Mouse (Mus musculus) urinary bladder, postnatal 25 days (tissue): ENCODE results near the gene Ebf3.

ENCODE experiments used
- DNase-seq: peaks from one replicate; pipeline ENCODE4 v3.0.0; 2022; ENCODE audit warnings: low spot score

Gene Ebf3

GRCm38 (mm10) chr7:137289290-137289957, 24.8 kb downstream of the Ebf3 start:
- DNase-seq, result no peak

DNA sequence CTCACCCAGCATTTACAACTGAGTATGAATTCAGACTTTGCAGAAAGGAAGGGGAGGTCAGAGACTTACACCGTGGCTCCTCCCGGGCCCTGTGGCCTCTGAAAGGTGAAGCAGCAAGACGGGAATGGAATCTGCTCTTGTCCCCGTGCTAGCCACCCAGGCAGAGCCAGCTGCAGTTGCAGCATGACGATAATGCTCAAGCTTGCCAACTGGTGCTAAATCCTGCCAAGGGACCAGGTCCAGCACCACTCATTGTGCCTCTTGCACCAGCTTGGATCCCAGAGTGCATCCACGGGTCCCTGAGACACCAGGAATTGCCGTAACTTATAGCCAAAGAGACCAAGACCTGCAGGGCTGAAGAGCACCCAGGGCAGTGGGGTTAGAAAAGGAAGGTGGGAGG, 36.1 kb downstream of the Ebf3 start:
- DNase-seq, result no peak

- no peak for DNase-seq
Measured at GRCm38 (mm10) chr7:137277713-137278112, 36.5 kb downstream of the Ebf3 start.

- no peak for DNase-seq
Measured at GRCm38 (mm10) chr7:137272252-137272651, 42.0 kb downstream of the Ebf3 start.

- DNase-seq, result no peak
Measured at GRCm38 (mm10) chr7:137268452-137269155, 45.6 kb downstream of the Ebf3 start.

DNA sequence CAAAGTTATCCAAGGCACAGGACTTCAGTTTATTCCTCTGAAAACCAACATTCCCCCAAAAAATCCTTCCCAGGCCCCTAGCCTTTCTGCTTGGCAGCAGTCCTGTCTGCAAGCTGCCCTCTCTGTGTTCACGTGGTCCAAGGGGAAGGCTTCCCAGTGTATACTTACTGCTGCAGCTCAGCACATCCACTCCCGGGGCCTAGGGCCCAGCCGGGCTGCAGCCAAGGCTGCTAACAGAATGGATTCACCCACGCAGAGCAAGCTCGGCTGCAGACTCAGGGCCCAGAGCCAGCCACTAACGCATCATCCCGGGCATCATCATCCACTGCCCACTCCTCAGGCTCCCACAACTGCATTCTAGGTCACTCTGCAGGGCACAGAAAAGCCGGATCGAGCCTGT, 46.8 kb downstream of the Ebf3 start:
- DNase-seq, result no peak

GRCm38 (mm10) chr7:137266575-137266974, 47.7 kb downstream of the Ebf3 start:
- DNase-seq, result no peak

GRCm38 (mm10) chr7:137262330-137262729, 51.9 kb downstream of the Ebf3 start:
- no peak for DNase-seq

- DNase-seq, result peak; percentile 34
Measured at GRCm38 (mm10) chr7:137246213-137246872, 67.9 kb downstream of the Ebf3 start.

DNA sequence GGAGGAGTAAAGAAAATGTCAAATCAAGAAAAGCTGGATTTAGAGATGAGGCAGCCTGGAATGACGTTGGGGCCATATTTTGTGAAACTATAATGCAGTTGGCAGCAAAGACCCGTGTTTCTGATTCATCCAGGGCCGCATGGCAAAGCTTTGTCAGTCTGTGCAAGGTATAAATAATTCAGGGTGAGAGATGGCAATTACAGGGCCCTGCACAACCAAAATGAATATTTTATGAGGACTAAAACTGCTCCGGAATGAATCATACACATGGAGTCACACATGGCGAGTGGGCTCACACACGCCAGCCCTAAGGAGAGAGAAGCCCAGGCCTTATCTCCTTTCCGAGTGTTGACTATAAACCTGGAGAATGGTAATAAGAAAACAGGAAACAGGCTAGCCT, 69.4 kb downstream of the Ebf3 start:
- no peak for DNase-seq

GRCm38 (mm10) chr7:137240481-137240880, 73.8 kb downstream of the Ebf3 start:
- no peak for DNase-seq

DNA sequence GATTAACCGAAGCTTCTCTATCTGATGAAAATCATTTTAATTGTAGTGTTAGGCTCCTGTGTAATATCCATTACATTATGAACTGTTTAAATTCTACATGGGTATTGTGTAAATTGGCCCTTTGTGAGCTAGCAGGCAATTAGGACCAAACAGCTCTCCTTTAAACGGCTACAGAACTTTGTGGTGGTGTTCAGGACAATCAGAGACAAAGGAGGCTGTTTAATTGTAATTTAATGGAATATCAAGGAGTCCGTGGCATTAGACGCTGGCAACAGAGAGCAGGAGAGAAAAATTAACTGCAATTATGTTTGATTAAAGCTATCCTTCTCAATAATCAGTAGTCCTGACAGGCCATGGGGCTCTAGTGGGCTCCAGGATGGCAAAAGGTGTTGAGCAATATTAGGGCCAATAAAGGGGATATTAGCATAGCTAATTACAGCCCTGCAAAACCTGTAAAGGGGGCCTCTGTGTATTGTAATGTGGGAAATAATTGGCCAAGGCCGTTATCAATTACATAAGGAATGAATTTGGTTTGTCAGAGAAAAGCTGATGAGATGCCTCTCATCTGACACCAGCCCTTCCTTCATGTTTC, 74.6 kb downstream of the Ebf3 start:
- no peak for DNase-seq

DNA sequence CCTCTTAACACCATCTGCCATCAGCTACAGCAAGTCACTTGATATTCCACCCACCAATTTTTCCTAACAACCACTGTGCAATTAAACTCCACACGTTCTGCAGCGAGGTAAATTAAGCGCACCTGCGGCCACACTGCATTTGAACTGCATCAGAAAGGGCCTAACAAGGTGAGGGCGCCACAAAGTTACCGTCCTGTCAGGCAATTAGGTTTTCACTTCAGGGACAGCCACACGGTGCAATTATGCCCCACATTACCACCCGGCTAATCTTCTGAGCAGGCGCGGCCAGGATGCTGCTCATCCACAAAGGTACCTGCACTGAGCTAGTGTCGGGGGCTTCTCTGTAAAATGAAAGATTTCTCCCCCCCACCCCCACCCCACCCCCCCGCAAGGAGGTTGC, 76.8 kb downstream of the Ebf3 start:
- no peak for DNase-seq

DNA sequence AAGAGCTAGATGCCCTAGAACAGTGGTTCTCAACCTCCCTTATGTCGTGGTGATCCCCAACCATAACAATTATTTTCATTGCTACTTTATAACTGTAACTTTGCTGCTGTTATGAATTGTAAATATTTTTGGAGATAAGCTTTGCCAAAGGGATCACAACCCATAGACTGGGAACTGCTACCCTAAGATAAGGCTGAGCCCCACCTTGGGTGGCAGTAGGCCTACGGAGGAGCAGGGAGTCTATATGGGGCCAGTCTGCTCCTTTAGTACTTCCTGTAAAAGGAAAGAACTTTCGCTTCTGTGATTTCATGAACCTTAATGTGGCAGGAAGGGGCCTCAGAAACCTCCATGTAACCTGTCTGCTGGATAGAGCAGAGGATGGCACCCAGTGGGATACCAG, 90.4 kb downstream of the Ebf3 start:
- DNase-seq, result no peak

DNA sequence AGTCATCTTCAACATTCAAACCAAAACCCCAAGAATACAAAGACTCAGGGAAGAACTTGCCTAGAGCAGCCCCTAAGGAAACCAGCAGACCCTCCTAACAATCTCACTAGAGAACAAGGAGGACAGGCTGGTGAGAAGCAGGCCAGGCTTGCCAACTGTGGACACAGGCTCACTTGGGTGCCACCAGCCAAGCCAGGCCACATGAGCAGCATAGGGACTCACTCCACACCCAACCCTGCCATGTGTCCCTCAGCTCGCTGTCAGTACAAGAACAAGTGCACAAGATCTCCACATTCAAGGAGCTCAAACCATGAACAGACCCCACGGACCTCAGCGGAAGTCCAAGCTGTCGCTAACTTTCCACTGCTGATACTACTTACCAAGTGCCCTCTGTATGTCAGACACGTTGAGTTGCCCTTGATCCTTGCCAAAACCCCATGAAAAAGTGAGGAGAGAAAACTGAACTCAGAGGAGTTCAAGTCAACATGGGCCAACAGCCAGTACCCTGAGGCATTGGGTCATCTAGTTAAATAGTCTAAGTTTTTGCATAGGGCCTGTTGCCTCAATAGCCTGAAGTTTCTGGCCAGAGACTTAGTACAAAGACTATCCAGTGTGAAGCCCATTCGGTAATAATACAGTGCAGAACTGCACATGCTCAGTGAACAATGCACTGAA, 91.3 kb downstream of the Ebf3 start:
- no peak for DNase-seq

GRCm38 (mm10) chr7:137221599-137221998, 92.6 kb downstream of the Ebf3 start:
- DNase-seq, result no peak

DNA sequence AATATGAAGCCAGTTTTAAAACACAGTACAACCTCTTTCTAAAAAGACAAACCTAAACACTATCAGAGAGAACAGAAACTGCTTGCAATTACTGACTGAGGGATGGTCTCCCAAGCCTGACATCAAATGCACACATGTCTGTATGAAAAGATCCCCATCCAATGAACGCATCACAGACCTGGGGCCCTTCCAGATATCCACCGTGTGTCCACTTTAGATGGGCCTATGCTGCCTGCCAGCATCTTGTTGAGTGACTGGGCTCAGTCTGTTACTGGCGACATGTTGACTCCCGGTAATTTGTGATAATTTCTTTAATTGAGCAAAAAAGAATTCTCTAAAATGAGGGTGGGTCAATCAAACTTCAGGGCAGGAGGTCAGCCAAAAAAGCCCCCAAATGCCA, 93.8 kb downstream of the Ebf3 start:
- DNase-seq, result no peak

DNA sequence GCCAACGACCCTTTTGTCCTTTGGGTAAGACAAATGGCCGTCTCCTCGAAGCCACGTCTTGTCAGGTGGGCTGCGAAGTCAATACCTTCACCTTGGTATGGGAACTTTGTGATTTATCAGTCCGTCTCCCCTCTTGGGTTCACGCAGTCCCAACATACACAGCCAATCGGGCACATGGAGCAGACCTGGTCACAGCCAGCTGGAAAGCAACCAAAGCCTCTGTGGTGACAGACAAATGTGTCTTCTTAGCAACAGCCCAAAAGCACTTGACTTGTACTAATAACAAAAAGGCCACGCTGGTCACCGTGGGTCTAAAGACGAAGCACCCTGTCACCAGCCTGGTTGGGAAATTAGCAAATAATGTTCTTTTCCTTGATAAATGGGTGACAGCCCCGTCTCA, 95.5 kb downstream of the Ebf3 start:
- DNase-seq, result no peak

DNA sequence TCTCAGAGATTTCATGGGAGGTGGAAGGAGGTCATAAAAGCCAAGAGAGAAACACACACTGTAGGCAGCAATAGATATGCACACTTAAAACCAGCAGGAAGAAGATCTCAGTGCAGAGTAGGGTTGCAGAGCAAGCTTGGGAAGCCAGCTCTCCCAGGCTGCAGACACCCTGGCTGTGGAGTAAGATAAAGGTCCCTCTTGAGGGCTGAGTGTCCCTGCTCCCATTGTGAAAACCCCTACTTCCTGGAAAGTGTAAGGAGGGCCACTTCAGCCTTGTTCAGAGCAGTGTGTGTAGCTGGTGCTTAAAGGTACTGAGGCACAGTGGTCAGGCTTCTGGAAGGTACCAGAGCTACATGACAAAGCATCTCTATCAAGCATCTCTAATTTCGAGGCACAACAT, 100.8 kb downstream of the Ebf3 start:
- no peak for DNase-seq

GRCm38 (mm10) chr7:137211332-137211731, 102.9 kb downstream of the Ebf3 start:
- no peak for DNase-seq

- DNase-seq, result no peak
Measured at GRCm38 (mm10) chr7:137209688-137210345, 104.4 kb downstream of the Ebf3 start.

- no peak for DNase-seq
Measured at GRCm38 (mm10) chr7:137208556-137208955, 105.7 kb downstream of the Ebf3 start.
